Mouse (Mus musculus) heart, adult 18-20 months (tissue): ENCODE measurements around the gene Nxn. TPM values are rescaled to one million over a fixed set of nuclear protein-coding genes. Genes with fewer than 3 reads are reported as not detected.

Experiments
- DNase-seq, 2 experiments: peaks; one replicate each; pipeline ENCODE4 v3.0.0; 2021 to 2022; ENCODE audit warnings: mixed read lengths in 1 of 2
- total RNA-seq, 2 experiments: library from RNA; stranded (reverse); gene quantifications; 2 replicates each; pipeline ENCODE4 v1.2.3; 2021

Nxn gene
- total RNA-seq, 2 experiments from 2014 or later: 13.5 to 17.8 TPM

GRCm38 (mm10) chr11:76363178-76363577, 35.8 kb downstream of the Nxn start:
- DNase-seq: no peak

DNA sequence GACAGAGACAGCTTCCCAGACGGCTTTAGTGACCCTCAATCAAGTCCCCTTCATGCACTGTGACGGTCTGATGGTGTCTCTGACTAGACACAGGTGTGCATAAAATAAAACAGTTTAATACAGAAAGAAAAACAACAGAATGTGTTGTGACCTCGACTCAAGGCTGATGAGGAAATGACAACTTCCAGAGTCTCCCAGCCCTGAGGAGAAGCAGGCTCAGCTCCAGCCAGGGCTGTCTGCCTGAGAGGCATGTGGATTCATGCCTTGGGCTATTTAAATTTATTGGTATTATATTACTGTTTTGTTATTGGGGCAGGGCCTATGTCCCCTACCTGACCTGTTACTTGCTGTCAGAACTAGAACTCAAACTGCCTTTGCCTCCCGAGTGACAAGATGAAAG, 37.5 kb downstream of the Nxn start:
- no peak for DNase-seq

GRCm38 (mm10) chr11:76360255-76360654, 38.7 kb downstream of the Nxn start:
- DNase-seq: no peak

DNA sequence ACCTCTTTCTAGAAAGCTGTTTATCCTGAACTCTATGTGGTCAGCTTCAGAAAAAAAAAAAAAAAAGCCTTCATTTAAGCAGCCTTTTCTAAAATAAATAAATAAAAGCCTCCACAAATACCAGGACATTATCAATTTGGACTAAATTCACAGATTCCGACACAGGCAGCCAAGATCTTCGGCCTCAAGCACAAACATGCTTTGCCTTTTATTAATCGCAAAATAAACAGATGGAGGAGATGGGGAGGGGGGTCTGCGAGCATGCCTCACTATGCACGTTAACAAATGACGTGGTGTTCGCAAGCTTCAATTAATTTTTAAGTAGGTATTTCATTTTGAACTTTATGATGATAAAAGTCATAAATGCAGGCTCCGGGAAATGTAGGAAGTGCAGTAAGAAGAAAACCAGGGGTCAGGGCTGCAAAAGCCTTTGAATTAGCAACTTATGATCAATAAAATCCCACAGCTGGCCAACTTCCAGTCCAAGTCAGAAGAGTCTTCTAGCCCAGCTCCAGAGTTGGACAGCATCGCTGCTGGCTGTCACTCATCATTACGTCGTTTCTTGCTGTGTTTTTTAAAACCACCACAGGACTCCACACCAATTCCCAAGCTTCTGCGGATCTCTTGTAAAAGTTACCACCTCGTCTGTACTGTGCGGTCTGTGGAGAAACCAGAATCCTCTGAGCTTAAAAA, 40.2 kb downstream of the Nxn start:
- DNase-seq: peak; percentile 39 to 47

GRCm38 (mm10) chr11:76357464-76357863, 41.5 kb downstream of the Nxn start:
- DNase-seq: peak; percentile 38 to 49

DNA sequence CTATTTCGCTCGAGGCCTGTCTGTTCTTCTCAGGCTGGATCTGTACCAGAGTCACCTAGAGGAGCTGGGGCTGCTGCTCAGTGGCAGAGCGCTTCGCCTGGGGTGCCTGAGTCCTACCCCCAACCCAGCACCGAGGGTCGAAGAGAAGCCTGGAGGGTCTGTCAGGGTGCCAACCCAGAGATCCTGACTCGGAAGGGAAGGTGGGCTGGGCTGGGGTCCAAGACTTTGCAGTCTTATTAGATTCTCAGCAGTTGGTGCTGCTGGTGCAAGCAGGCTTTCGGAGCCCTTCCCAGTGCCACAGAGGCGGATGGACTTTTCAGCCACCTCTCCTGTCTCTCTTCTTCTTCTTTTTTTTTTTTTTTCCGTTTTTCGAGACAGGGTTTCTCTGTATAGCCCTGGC, 42.8 kb downstream of the Nxn start:
- DNase-seq: no peak

GRCm38 (mm10) chr11:76355425-76355824, 43.5 kb downstream of the Nxn start:
- DNase-seq: no peak

DNA sequence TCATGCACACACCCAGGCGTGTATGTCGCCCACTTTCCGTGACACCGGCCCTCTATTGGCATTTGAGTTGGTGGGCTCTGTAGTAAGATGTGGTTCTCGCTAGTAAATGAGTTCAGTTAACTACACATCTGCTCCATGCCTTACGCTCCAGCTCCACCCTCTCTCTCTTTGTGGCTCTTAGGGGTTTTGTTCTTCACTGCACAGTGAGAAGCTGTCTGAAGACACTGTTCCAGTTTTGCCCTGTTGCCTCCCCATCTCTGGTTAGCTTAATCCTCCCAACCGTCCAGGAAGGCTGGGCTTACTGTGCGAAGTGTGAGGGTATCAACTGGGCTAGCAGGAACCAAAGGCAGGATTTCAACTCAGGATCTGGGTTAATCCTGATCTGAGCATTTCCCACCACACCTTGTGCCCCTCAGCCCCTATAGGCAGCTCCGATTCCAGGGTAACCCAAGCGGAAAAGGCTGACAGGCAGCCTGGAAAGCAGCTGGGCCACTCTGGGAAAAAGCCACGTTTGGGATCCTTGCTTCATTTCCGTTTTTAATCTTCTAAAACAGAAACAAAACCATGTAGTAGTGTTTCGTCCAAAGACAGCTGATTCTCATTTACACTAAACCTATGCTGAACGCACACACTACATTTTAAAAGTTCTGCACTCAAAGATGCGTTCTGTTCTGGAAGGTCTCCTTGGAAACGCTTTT, 45.9 kb downstream of the Nxn start:
- peak in 1 of 2 experiments; percentile 46 for DNase-seq

DNA sequence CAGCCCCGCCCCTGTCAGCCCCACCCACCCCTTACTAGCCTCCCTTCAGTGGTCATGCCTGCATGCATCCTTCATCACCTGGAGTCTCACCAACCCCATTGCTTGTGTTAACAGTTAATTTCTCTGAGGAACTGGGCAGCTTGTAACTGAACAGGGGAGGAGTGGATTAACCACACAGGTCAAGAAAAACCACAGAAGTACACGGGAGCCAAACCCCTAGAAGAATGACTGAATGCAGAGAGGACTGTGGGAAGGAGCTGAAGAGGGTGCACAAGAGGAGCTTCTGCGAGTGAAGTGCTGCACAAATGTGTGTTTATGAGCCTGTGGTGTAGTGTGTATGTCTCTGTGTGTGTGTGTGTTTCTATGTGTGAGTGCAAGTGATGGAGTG, 47.3 kb downstream of the Nxn start:
- no peak for DNase-seq

GRCm38 (mm10) chr11:76350931-76351623, 47.9 kb downstream of the Nxn start:
- no peak for DNase-seq

DNA sequence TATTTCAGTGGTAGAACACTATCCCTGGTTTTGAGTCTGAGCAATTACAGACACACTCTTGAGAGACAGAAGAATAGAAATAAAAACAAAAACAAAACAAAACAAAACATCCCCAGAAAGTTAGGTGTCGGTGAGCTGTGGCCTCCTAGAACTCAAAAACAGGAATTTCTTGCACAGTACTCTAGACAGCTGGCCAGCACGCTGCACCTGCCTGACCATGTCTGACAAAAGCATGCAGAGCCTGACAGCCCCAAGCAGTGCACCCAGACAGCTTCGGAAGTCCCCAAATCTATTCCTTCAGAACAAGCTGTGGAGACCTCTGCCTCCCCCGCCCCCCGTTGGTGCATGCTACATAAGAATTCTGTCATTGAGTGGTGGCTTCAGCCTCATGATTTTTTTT, 49.1 kb downstream of the Nxn start:
- no peak for DNase-seq

DNA sequence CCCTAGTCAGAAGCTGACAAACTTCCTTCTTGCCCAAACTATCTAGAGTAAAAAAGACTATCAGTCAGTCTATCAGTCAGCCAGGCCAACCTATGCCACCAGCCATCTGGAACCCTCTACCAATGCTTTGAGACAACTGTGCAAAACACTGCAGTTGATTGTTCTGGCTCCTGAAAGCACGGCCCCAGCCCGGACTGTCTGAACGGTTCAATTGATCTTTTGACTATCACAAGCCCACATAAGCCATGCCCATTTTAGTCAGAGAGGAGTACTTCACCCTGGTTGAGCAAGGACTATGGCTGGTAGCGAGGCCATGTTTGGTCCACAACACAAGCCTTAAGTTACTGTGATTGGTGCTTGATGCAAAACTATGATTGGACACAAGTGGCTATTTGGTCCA, 51.4 kb downstream of the Nxn start:
- no peak for DNase-seq

GRCm38 (mm10) chr11:76343031-76343430, 55.9 kb downstream of the Nxn start:
- no peak for DNase-seq

- DNase-seq: no peak
These were observed 56.9 kb downstream of the Nxn start for GRCm38 (mm10) chr11:76341884-76342645.

DNA sequence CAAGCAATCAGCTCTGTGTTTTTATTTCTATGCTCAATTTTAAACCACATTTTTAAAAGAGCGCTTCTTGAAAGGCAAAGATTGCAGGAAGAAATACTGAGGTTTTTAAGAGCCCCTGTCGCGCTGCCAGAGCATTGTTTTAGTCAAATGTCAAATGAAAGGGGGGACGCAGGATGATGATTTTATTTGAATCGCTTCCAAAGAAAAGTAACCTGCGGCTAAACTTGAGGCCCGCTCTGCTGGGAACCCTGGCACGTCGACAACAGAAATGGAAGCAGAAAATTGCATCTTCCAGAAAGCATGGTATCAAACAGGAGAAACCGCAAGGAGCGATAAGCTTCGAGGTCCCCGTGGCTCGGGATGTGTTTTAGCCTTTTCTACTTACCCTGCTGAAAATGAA, 57.8 kb downstream of the Nxn start:
- no peak for DNase-seq

DNA sequence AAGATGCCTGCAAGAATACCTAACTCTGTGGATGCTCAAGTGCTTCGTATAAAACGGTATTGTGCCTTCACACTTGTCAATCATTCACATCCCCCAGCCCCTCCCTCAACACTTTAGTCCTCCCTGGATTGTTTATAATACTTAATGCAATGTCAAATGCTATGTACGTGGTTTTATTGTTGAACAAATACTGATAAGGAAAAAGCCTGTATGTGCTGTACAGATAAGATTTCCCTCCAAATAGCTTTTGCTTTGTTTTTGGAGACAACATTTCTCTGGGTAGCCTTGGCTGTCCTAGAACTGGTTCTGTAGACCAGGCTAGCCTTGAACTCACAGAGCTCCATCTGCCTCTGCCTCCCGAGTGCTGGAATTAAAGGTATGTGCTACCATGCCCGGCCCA, 59.1 kb downstream of the Nxn start:
- DNase-seq: no peak

- DNase-seq: no peak
These were observed 59.8 kb downstream of the Nxn start for GRCm38 (mm10) chr11:76339141-76339540.

DNA sequence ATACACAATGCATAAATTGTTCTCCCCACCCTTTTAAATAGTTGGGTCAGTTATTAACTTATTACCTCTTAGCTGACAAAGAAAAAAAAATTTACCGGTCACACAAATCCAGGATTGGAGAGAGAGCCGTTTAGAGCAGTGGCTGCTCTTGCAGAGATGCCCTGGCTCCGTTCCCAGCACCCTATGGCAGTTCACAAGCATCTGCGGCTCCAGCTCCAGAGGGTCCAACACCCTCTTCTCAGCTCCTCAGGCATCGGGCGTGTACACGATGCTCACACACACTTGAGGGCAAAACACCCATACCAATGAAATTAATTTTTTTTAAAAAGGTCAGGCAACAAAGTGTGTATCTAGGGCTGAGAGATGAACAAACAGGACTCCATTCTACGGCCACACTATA, 60.3 kb downstream of the Nxn start:
- no peak for DNase-seq

- no peak for DNase-seq
These were observed 61.2 kb downstream of the Nxn start for GRCm38 (mm10) chr11:76337764-76338163.

DNA sequence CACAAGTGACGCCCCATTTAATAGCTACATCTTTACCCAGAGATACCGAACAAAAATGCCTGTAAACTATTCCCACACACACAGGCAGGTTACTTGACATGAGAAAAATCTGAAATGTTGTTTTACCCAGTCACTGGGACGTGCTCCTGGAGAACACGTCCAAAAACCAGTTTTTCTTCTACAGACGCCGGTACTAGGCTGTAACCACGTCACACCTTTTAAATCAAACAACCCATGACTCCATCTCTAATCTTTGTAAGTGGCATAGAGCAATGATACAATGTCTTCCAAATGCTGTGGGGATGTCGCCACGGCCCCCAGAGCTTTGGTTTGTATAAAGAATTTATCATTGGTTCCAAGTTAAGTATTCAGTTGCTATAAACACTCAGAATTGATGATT, 61.7 kb downstream of the Nxn start:
- DNase-seq: no peak

GRCm38 (mm10) chr11:76336224-76336623, 62.7 kb downstream of the Nxn start:
- no peak for DNase-seq

- no peak for DNase-seq
These were observed 64.0 kb downstream of the Nxn start for GRCm38 (mm10) chr11:76334966-76335365.

DNA sequence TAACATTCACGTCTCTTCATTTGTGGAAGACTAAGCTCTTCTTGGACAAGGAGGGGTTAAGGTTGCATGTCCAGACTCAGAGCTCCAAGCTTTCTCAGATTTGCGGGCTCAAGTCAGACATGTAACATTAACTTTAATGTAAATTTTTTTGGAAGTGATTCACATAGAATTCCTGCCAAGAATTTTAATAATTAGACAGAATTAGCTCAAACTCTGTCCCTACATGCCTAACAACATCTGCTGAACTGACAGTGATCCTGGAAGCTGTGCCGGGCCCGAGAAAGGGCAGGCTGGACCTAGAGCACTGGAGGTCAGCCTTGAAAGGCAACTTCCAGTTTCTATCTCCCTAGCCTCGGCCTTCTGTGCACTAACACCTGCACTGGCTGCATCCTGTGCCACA, 66.7 kb downstream of the Nxn start:
- no peak for DNase-seq
